Mouse (Mus musculus): Measurements from ENCODE around the gene Hist1h2bg.
A peak's percentile ranks its signal among the peaks of the same experiment; 100 is the strongest.
"Not testable (repeated sequence)": the region's sequence is repeated elsewhere in the genome, so short reads cannot be mapped to it uniquely, and the experiment has no call there.

Gene Hist1h2bg

DNA sequence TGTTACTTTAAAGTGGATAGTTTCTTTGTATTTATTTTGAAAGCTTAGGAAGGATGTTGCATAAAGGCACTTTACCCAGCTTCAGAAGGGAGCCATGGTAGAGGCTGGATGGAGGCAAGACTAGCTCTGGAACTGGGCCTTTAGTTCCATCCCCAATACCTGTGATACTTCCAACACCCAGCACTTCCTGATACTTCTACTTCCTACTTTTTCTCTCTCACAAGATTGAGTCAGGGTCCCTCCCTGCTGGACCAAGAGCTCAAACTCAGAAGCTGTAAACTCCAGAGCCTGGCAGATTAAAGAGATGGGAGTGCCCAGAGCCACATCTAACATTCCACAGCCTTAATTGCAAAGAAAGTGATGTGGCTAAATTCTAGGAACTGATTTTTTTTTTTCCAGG lies 13.1 kb downstream of the Hist1h2bg start:
- DNase-seq, result peak; percentile 47

DNA sequence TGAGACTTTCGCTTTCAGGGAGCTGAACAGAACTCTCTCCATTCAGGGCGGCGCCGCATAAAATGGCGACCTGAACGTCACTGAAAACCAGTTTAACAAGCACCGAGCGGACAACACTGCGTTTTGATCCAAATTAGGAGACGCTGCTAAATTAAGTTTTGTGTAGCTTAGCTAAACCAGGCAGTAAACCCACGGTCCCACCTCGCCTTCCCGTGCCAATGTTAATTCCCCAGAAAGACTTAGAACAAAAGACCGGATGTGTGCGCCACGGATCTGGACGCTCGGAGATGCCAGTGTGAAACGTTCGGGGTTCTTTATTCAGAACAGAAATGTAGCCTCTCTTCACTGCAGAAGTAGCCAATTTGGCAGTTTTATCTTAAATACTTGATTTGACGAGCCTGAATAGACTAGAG lies 13.8 kb downstream of the Hist1h2bg start:
- peak; percentile 87 for DNase-seq

DNA sequence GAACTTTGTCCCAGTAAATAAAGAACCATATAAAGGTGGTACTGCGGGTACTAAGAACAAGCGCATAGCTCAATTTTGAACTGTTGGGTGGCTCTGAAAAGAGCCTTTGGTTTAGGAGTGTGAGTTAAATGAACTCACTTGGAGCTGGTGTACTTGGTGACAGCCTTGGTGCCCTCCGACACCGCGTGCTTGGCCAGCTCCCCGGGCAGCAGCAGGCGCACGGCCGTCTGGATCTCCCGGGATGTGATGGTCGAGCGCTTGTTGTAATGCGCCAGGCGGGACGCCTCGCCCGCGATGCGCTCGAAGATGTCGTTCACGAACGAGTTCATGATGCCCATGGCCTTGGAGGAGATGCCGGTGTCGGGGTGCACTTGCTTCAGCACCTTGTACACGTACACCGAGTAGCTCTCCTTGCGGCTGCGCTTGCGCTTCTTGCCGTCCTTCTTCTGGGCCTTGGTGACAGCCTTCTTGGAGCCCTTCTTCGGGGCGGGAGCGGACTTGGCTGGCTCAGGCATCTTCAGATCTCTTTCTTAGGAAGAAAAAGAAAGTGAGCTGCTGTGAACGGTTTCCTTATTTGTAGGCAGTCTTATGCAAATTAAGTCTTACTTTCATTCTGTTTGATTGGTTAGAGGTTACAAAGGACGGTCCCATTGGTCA lies 14.4 kb downstream of the Hist1h2bg start:
- DNase-seq, result peak; percentile 92

DNA sequence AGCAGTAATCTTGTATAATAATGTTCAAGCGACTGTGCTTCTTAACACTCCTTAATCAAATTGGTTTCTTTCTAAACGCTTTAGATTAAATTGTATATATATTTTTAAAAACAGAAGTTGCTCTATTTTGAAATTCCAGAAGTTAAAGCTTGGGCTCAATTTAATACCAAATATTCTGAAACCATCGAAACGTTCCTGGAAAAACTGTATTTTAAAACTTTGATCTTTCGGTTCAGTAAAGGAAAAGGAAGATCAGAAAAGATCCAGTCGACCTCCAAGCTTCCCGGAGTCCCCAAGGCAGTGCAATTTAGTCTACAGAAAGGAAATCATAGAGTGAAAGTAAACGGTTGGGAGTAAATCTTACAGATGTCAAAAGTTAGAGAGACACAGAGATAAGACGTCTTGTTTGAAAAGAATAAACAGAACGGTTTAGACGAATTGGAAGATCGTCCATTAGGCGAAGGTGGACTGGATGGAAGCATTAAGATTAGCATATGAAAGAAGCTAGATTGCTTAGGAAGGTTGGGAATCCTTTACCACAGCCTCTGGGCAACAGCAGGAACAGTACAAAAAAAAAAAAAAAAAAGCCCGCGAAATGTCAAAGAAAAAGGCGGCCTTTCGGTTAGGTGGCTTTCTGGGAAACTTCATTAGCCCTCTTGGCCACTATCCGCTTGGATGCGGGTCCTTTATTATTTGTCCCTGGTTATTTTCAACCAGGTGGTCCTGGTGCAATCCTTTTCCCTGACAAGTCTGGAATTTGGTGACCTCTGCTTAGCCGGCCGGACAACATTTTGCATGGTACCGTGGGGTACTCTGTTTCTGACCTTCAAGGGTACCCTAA lies 15.1 kb downstream of the Hist1h2bg start:
- peak; percentile 60 for DNase-seq

DNA sequence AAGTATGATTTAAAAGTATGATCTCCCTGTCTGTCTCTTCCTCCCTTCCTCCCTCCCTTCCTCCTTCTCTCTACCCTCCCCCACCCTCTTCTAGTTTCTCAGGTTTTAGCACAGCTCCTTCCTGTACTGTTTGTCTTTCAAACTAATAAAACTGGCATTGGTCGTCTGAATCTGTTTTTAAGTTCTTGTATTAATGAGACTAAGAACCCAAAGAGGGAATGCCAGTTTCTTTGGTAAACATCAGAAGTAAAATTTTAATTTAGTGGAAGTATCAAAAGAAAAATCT lies 15.7 kb downstream of the Hist1h2bg start:
- DNase-seq, result peak; percentile 47

DNA sequence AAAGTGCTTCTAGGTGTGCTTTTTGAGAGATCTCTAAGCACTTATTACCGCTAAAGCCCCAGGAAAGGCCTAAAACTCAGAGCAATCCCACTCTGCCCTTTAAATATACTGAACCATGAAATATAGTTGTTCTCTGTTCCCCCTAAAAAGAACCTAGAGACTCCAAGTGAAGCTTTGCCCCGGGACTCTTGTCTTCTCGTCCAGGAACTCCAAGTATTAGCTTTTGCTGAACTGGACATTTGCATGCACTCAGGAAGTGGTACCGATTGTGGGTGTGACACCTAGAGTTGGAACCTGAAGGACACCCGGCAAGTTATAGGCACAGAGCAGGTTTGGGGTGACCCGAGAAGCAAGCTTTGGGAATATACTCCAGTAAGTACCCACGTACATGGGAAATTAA lies 20.0 kb downstream of the Hist1h2bg start:
- DNase-seq, result no peak

DNA sequence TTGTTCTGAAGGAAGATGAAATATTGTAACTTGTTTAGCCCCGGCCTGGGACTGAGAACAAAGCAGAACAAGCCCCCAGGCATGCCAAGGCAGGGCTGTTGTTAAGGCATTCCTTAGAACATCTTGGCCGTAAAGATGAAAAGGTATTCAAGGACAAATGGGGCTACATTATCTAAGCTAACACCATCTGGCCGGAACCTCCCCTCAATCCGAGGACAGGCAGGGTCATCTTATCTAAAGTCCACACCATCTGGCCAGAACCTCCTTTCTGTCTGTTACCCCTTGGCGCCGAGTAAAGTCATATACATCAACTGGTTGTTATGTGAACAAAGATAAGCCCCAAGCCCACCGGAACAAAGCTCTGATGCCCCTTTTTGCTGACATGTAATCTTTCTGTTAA lies 20.7 kb downstream of the Hist1h2bg start:
- DNase-seq, result not testable (repeated sequence)

DNA sequence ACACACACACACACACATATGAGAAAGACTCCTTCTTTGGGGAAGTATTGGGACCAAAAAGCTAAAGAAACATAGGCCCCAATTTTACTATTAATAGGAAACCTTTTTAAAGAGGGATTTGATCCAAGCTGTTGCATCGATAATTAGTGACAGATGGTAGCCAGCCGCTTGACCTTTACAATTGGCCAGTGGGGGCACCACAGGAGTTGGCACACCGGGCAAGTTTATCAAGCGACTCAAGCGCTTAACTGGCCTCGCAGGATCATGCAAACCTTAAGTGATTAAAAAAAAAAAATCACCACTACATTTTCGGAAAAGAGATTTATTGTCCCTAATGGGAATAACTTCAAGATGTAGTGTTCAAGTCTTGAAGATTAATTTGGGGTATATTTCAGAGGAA lies 21.4 kb downstream of the Hist1h2bg start:
- no peak for DNase-seq

DNA sequence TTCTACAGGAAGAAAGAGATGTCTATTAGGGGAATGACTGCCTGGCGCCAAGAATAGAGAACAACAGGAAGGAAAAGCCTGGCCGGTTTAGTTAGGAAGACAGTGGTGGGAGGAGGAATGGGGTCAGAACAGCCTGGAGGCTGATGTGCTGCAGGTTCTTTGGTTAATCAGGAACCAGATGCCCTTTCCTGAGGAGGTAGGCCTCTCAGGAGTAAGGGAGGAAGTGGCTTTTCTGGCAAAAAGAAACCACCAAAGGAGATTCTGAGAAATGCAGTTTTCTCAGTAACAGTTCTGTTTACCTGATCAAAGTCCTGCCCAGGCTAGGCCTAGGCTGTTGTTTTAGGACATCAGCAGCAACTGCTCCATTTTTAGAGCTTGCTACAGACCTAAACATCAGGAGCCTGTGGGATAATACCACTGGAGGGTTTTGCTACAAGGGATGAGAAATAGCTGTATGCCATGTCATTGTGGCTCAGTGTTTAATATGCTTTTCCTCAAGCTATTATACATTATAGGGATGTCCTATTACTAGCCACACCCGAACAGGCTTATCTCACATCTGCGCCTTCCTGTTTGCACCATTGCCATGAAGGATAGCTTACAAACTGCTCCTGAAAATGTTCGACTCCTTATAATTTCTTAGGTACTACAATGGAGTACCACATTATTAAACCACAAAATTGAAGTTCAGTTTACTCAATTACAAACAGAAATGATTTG lies 22.0 kb downstream of the Hist1h2bg start:
- DNase-seq, result no peak

DNA sequence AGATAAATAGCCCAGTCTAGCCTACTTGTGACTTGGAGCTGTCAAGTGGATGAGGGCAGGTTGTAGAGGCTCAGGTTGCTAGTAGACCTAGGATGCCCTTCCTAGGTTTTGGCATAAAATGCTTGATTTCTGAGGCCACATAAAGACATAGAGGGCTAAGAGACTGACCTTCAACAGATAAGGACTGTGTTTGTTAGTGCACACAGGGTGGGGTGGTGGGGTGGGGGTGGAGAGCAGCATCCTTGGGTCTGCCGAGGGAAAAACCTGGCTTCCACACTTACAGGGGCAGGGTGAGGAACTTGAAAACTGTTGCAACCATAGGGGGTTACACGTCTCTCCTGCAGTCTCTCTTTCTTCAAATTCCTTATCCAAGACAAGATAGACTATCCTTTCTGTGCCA lies 24.0 kb downstream of the Hist1h2bg start:
- no peak for DNase-seq

DNA sequence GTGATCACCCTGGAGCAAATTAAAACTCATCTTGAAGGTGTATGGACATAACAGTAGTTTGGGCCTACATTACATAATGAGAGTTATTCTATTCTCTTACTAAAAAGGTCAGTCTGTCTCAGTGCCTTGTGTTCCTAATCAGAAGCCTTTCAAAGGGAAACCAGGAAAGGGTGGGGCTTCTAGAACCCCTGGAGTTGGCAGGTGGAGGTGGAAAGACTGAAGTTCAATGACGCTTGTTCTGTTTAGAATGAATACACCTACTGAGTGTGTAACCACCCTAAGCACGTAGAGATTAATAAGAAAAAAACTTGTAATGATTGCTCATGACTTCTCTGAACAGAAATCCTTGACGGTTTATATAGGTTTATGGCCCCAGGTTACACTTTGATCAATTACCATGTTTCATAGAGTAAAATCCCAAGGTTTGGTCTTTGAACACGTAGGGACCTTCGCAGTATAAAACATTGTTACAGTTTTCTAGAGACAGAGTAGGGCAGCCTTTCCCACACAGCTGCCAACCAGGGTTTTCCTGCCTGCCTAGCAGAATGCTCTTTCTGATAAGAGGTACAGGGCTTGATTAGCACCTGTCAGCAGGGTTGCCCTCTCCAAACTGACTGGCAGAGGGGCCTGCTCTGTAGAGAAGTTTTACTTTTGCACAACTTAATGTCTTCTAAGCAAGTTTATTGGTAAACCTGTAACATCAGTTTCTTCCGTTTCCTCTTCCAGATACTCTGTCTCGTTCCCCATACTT lies 24.6 kb downstream of the Hist1h2bg start:
- no peak for DNase-seq

DNA sequence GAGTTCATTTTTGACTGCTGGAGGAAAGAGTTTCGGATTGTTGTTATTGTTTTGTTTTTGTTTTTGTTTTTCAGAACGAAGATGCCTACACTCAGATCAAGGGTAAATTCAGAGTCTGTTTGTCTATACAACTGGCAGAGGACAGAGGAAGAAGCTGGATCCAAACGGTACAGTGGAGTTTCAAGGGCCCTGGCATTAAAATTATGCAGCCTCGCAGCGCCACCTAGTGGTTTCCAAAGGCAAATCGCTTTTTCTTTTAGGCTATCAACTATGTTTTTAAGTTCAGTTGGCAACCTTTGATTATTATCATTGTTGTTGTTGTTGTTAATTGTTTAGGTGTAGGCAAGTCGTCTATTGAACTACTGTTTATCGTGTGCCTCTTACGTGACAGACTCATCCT lies 26.8 kb downstream of the Hist1h2bg start:
- DNase-seq, result peak; percentile 83

DNA sequence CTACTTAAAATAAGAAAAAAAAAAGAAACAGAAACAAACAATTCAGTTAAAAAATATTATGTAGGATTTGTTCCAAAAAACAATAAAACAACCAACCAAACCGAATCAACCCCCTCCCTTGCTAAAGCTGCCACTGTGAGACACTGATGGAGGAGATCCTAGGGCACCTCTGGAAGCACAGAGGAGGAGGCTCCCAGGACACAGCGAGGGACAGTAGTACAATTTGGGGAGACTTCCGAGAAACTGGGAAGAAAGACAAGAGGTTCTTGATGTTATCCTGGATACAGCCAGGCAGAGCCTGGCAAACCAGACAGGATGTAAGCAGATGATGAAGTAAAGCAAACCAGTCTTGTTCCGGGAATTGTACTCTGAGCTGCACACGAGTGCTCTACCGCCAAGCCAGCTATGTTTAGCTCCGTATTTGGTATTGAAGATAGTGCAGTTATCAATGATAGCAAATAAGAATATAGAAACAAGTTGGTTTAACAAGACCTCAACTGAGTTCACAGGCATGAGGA lies 32.0 kb downstream of the Hist1h2bg start:
- DNase-seq, result no peak

DNA sequence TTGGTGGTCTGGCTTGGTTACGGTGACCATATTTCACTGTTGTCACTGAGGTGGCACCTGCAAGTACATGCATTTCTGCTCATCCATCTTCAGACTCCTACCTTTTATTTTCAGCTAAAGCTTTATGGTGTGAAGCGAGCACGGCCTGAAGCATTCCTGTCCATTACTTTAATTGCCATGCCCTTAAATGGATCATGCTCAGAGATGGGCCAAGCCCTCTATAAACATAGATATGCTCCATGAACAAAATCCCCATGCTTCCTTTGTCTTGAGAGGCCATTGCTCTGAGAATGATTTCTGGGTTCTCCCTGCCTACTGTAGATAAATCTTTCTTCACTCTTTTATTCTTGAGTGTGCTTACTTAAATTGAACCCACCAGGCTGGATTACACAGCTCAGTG lies 33.3 kb downstream of the Hist1h2bg start:
- DNase-seq, result no peak

DNA sequence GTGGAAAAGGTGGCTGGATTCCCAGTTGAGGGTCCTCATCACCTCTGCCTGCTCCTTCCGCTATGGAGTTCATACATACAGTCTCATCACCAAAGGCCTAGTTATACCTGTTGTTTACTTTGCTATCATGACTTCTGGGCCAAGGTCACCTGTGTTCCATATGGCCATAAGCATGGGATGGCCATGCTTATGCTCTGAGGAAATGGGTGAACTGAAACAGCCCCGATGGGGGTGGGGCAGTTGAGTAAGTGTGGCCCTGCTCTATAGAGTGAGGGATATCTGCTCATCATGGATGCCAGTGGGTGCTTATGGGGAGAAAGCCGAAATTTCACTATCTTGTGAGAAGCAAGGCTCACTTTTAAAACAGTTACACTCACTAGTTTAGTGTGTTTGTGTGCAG lies 33.9 kb downstream of the Hist1h2bg start:
- no peak for DNase-seq

DNA sequence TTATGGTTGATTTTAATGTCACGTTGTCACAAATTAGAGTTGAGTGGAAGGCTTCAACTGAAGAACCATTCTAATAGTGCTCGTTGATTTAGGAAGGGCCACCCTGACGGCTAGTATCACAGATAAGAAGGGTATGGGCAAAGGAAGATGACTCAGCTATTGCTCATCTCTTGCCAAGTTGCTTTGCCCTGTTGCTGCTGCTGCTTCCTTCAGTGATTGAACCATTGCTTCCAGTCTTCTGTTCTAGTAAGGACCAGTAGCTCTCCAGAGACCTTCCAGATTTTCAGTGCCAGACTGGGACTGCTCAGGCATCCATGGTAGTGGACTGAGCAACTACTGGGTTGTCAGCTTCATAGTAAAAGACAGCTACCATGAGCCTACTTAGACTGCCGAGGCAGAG lies 38.0 kb downstream of the Hist1h2bg start:
- no peak for DNase-seq

DNA sequence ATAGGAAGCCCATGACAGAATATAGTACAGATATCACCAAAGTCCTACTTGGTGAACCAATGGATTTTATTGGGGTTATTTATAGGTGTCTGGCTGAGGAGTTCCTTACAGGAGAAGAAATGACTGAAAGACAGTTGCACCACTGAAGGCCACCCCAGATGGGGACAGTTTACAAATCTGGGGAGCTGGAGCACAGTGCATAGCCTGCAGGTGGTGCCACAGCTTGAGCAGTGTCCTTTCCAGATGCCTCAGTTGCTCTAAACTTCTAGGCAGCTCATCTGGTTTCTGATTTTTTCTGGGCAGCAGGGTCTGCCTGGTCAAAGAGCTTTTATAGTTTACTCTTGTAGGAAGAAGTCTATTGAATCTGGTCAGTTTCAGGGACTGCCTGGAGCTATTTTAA lies 38.6 kb downstream of the Hist1h2bg start:
- no peak for DNase-seq

DNA sequence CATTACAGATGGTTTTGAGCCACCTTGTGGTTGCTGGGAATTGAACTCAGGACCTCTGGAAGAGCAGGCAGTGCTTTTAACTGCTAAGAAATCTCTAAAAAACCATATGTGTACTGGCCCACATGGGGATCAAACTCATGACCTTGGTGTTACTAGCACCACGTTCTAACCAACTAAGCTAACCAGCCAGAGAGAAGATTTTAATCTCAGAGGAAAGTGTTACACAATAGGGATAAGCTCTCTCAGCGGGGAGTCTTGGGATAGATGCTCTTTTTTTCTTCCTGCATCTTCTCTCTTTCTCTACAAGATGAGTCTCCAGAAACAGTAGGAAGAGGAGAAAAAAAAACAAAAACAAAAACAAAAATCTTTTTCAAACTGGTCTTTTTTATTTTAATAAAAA lies 39.2 kb downstream of the Hist1h2bg start:
- DNase-seq, result no peak

DNA sequence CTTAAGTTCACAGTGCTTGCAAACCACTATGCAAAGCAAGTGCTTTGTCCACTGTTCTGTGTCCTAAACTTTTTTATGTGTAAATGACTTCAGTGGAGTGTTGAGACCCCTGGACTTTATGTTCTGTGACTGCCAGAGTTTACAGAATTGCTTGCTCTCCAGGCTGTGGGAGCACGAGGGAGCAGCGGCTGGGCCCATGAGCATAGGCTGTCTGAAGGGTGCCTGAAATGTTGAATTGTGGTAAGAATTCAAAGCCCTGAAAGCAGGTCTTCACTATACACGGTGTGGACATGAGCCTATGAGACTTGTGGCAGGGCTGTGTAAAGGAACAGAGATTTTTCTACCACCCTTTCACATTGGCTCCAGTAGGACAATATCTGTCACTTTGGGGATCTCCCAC lies 40.4 kb downstream of the Hist1h2bg start:
- no peak for DNase-seq

DNA sequence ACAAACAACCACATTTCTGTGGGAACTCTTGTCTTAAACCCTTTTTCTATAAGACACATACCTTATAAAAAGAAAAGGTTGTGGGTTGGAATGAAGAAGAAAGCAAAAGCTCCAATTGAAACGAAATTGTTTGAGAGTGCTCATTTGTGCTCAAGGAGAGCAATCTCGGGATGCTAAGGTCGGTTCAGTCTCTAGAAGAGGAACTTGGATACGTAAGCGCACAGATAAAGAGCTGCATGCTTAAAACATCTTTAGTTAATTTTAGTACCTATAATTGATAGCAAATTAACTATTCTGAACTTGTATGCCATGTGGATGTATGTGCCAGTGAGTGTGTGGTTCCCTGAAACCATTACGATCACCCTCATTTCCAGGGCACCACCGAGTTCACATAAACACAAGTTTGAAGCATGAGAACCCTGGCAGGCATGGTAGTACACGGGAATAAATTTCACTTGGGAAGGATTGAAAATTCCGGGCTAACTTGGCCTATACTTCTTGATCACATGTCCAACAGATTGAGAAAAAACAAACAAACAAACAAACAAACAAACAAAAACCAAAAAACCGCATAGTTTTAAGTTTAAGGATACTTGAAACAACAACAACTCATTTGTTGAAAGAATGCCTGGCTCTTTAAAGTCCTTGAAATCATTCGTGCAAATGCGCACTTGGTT lies 49.0 kb downstream of the Hist1h2bg start:
- DNase-seq, result peak; percentile 7

DNA sequence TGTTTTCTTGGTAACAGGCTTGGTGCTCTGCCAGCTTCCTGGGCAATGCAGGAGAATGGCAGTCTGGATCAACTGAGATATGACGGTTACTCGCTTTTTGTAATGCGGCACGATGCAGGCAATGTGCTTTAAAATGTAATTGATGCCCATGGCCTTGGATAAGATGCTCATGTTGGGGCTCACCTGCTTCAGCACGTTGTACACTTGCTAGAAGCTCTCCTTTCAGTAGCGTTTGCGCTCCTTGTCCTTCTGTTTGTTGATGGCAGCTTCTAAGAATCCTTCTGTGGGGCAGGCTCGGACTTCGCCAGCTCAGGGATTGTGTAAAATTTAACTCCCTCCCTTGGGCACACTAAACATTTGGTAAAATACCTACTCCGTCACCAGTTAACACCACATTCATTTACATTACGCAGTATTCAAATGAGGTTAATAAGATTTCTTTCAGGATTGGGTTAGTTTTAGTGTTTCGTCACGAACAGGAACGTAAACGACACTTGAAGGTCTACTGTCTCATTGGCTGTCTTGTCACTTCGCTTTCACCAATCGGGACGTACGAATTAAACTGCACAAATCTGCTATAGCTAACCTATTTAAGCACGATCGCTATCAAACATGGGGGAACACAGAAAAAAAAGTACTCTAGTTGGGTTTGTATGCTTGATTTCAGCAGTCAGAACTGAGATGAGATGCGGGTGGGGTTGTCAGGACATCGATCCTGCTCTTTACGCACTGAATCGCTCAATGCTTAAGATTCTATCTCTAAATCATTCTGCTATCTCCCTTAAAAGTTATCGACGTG lies 49.7 kb downstream of the Hist1h2bg start, which contains the start of gene Hist1h2be:
Gene Hist1h2be (minus strand): TSS at position 392 of the 799 bp plus-strand sequence.
- peak; percentile 90 for DNase-seq
